Mouse (Mus musculus) 3134 (cell line): Measurements from ENCODE around the gene Gm17571.
A peak's percentile ranks its signal among the peaks of the same experiment; 100 is the strongest.

ENCODE experiments used
- DNase-seq: peaks from one replicate; pipeline ENCODE4 v3.0.0-alpha.2; 2011; ENCODE audit warnings: low spot score; ENCODE audit not compliant: insufficient read length; ENCODE audit errors: extremely low read depth

The Gm17571 gene

DNA sequence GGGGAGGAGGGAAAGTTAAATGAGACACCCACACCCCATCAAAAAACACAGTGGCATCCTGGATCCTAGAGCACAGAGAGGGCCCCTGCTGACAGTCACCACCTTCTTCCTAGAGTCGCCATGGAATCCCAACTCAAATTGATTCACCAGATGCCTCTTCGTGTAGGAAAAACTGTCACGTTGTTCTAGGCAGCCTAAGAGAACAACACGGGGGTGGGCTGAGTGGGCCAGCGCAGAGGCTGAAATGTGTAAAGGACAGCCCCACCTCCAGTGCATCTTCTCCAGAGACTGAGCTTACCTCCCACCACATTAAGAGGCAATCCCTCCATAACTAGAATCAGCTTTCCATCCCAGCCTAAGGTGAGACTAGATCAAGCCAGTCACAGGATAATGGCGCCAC lies 11.2 kb upstream of the Gm17571 start:
- no peak for DNase-seq

GRCm38 (mm10) chr9:13455231-13455630 lies 8.7 kb upstream of the Gm17571 start:
- no peak for DNase-seq

DNA sequence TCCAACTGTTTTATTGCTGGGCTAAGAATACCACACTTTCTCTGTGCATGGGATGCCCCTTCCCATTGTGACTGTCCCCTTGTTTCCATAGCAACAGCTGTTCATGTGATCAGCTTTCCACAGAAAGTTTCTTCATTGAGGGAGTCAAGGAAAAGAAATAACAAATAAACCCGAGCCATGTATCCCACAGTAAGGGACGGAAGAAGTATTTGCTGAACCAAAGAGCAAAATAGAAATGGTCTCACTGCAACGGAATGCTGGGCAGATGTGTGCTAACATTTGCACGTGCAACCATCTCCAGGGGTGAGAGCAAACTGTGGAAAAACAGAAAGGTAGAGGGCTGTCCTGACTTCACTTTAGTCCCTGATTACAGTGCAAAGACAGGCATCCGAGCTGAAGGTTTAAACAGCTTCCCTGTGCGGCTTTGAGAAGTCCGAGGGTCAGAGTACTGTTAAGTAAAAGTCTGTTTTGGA lies 8.1 kb upstream of the Gm17571 start:
- no peak for DNase-seq

GRCm38 (mm10) chr9:13448716-13449115 lies 2.2 kb upstream of the Gm17571 start:
- DNase-seq: no peak

GRCm38 (mm10) chr9:13446236-13446635 lies 317 bp downstream of the Gm17571 start:
- DNase-seq: peak; percentile 38

DNA sequence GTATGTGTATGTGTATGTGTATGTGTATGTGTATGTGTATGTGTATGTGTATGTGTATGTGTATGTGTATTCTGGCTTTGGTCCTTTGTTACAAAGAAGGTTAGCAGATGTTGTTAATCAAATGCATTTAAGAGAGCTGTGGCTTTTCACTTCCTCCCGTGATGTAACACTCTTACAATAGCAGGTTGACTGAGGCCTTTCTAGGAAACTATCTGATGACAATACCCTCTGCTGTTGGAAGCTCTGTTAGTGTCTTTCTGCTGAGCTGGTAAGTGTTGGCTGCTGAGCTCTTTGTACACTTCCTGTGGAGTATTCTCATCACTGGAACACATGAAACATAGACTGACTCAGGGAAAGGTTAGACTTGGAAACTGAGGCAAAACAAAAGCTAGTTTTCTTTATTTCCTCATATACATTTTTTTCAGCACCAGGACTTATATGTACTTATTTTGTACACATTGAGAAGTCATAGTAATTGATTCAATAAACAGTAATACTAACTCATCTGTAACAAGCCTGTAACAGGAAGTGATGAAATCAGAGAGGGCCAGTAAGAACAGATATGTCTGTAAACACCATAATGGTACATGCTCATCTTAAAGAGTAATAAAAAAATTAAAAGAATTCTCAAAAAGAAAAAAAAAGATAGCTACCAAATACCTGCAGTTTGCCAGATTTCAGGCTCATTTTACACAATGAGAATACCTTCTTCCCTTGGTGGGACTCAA lies 2.9 kb downstream of the Gm17571 start:
- no peak for DNase-seq

- peak; percentile 31 for DNase-seq
These were observed 4.4 kb downstream of the Gm17571 start for GRCm38 (mm10) chr9:13442012-13442735.

DNA sequence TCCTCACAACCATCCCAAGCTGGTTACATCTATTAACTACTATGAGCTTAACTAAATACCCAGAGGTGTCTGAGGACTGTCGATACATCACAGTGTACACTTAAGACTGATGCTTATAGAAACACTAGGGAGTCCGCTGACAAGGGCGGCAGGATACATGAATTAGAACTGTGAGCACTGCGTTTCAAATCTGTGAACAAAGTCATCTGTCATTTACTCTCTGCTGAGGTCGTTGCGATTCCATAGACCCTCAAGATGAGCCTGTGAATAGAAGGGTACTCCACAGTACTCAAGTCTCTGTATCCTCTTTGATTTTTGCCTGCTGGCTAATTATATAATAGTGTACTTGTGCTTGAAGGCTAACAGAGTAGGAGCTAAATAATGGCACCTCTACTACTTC lies 5.6 kb downstream of the Gm17571 start:
- no peak for DNase-seq

DNA sequence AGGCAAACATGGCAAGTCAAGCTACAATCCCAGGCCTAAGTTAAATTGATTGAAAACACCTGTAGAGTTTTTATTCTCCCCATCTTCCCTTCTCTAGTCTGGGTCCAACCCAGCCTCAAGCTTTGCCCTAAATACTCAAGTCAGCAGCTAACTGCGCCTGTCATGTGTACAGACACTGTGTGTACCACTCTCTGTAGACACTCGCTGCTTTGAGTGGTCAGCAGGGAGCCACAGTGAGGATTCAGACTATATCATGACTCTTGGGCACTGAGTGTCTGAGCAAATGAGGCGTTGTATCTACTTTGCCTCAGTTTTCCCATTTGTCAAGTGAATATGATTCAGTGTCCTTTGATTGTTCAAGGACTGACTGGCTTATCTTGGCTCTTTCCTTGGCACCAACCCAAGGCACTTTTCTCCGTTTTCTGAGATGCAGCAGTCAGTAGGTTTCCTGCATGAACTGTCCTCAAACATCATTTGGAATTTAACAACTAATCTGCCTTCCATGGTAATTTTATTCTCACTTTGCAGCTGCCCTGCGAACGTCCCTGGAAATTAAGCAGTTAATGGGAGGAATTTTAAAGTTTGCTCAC lies 13.0 kb downstream of the Gm17571 start:
- no peak for DNase-seq

- DNase-seq: no peak
These were observed 14.9 kb downstream of the Gm17571 start for GRCm38 (mm10) chr9:13431646-13432045.

DNA sequence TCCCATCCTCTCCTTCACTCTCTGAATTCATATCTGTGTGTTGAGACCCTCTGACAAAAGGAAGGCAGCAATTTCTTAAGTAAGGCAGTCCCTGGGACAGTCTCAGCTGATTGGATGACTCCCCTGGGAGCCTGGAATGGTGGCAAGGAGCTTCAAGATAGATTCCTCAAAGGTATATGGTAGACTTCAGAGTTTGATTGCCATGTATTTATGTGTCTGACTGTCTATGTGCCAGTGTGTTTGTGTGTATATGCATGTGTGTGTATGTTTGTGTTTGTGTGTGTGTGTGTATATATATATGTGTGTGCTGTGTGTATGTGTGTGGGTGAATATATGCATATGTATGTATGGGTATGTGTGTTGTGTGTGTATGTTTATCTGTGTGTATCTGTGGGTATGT lies 15.8 kb downstream of the Gm17571 start:
- DNase-seq: no peak

- no peak for DNase-seq
These were observed 16.3 kb downstream of the Gm17571 start for GRCm38 (mm10) chr9:13430302-13430701.

GRCm38 (mm10) chr9:13429477-13430125 lies 17.0 kb downstream of the Gm17571 start:
- DNase-seq: no peak

- DNase-seq: peak; percentile 63
These were observed 21.3 kb downstream of the Gm17571 start for GRCm38 (mm10) chr9:13425031-13425940.

DNA sequence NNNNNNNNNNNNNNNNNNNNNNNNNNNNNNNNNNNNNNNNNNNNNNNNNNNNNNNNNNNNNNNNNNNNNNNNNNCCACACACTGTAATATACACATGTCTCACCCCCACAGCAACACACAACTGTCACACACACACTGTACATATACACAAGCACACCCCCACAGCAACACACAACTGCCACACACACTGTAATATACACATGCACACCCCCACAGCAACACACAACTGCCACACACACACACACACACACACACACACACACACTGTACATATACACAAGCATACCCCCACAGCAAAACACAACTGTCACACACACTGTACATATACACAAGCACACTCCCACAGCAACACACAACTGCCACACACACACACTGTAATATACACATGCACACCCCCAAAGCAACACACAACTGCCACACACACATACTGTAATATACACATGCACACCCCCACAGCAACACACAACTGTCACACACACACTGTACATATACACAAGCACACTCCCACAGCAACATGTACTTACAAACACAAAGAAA lies 32.3 kb downstream of the Gm17571 start:
- no peak for DNase-seq
